Mouse (Mus musculus): ENCODE results near the gene Sult2a7.

Gene Sult2a7

DNA sequence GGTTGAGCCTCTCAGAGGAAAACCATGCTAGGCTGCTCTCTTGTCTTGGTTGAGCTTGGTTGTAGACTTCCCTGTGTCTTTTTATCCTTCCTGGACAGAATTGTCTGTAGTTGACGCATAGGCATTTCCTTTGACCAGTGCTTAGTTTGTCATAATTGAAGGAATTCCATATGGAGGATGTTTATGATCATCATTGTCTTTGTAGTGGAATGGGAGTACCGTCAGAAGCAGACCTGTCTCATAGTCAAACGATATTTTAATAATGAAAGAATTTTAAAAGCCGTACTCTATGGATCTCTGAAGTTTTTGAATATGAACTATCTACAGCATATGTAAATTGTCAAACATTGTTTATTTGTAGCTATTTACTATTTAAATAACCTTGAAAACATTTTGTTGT, at the start of gene Sult2a7:
Gene Sult2a7, minus strand, starts transcription at position 101 of the 400 bp plus-strand sequence.
- DNase-seq, result no peak

DNA sequence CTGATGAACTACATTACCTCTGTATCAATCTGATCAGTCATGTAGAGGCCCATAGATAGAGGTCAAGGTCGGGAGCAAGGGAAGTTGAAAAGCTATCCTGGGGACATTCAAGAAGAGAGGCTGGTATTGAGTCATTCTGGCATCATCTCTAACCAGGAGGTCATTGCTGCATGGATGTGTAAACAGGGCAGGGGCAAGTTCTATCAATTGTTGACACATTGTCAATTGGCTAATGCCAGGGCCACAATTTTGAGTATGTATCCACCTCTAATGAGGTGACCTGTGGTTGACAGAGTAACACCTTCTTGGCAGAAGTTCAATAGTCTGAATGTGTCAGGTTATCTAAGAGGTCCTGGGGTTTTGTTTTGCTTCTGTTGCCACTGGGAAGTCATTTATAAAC, 31.2 kb upstream of the Sult2a7 start:
- DNase-seq, result no peak

GRCm38 (mm10) chr7:14522636-14523035, 28.6 kb upstream of the Sult2a7 start:
- no peak for DNase-seq

- DNase-seq, result no peak
These were observed 24.3 kb upstream of the Sult2a7 start for GRCm38 (mm10) chr7:14518301-14518700.

DNA sequence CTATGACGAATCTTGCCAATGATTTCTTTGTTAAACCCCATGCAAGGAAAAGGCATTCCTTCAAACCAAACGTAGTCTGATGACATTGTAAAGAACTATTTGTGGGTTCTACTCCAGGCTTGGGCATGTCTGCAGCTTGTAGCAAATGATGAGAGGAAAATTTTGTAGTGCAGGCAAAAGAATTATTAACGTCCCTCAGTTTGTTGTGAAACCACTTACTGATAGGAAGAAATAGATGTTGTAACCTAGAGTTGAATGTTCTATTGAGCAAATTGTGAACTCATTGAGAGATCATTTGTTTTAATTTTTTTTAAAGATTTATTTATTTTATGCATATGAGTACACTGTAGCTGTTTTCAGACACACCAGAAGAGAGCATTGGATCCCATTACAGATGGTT, 1.1 kb downstream of the Sult2a7 start:
- DNase-seq, result no peak

DNA sequence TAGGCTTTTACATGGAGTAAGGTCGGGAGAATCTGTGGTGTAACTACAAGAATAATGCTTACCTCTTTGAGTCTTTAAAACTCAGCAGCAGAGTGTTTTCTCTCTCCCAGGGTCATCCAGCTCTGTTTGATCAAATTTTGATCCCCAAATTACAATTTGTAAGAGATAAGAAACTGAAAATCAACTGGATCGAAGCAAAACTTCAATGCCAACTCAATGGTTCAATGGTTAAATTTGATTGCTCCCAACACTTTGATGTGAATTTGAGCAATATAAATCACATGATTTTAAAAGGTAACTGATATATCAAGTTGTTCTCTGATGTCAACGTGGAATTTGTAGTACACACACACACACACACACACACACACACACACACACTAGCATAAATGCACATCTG, 47.5 kb downstream of the Sult2a7 start, which contains the start of gene Sult2a8:
Gene Sult2a8, minus strand, starts transcription at position 236 of the 400 bp plus-strand sequence.
- no peak for DNase-seq

- no peak for DNase-seq
These were observed 54.4 kb downstream of the Sult2a7 start for GRCm38 (mm10) chr7:14439581-14439980.

DNA sequence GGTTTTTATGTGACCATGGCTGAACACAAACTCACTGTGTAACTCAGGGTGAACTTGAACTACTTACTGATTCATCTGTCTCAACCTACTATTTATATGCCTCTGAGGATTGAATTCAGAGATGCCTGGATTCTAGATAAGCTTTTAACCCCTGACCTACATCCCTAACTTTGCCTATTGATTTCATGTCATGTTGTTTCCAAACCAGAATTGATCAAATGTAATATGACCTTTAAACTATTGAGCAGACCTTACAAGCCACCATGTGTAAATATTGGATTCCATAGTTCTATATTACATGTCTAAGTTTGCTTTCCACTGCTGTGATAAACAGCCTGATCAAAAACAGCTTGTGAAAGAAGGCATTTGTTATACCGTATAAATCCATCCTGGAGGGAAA, 55.5 kb downstream of the Sult2a7 start:
- no peak for DNase-seq

DNA sequence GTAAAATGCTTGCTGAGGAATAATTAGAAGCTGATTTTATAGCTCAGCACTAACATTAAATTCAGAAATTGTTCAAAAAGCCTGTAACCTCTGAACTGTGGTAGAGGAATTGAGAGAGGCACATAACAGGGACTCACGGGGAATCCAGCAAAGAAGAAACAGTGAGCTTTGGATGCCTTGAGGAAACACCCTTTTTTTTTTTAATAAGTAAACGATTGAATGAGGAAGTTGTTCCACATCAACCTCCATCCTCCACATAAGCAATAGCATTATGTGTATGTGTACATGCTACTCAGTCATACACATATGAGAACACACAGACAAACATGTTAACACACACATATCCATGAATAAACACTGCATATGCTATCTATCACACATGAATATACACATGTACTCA, 56.0 kb downstream of the Sult2a7 start:
- DNase-seq, result no peak

Measured in cerebellum, postnatal 36 days (tissue).